Comparison of ENCODE assay signal across 13 mouse cellular contexts in the genomic region with DNA sequence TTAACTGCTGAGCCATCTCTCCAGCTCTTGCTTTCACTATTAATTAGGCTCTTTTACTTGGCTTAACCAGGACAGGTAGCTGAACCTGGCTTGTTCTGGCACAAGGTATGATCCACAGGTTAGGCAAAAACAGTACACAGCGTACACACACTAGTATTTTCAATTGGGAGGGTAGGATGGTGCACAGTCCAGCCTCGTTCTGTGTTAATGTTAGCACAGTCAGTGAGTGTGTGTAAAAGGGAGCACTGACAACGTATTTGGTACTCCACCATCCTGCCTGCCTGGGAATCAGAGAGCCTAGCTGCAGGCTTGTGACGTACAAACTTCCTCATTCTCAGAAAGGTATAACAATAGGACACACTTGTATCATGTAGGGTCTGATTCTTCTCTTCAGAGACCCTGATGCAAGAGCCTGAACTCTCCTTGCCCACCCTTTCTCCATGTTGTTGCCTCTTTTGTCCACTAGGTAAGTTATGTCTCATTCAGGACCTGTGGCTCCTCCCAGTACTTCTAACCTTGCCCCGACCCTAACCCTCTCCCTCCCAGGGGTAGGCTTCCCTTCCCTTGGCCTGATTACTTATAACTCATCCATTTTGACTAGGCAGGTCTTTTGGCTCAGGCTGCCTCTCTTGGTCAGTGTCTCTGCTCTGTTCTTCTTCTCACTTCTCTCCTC. TPM values are rescaled to one million over a fixed set of nuclear protein-coding genes. Genes with fewer than 3 reads are reported as not detected.
DNase-seq lines count a peak whose midpoint lies in the region; ATAC-seq and TF ChIP-seq lines count a peak whose summit lies in the region.
"Had no signal": no experiment of that assay in that cellular context is flagged by ENCODE, and none has a peak within 500 bp of the region (broad histone marks: within the 10 kb centered on the region; RNA-seq: fewer than 3 reads in every experiment).

No protein-coding gene starts in this region.

- 0 out of 2 replicates have a peak overlapping the region, but pooled peaks have one; percentile 12 for H3K27ac ChIP-seq in forebrain, embryonic 10.5 days
- no peak overlapping the region for H3K27ac ChIP-seq in forebrain, embryonic 14.5 days (ENCODE audit: low read depth, low read length)
- H3K27ac ChIP-seq in ES-Bruce4 (ENCODE audit: insufficient read depth, low read length): peak overlapping the region; percentile 99
- H3K27ac ChIP-seq in midbrain, embryonic 13.5 days: no peak overlapping the region
- H3K27ac ChIP-seq: heart, embryonic 13.5 days; limb, embryonic 13.5 days; stomach, embryonic 15.5 days had no signal

- H3K4me3 ChIP-seq in forebrain, embryonic 10.5 days: no peak overlapping the region
- H3K4me3 ChIP-seq in forebrain, embryonic 14.5 days (ENCODE audit: low read depth, low read length): no peak overlapping the region
- H3K4me3 ChIP-seq in ES-Bruce4 (ENCODE audit: low read depth, low read length): peak overlapping the region; percentile 29; the same call in 1 of the 2 replicates
- no peak overlapping the region for H3K4me3 ChIP-seq in midbrain, embryonic 13.5 days (replicated peaks)
- H3K4me3 ChIP-seq: heart, embryonic 13.5 days; limb, embryonic 13.5 days; stomach, embryonic 15.5 days had no signal

- TF ChIP-seq POLR2A in ES-Bruce4 (IDR thresholded peaks at IDR 0.05; ENCODE audit: insufficient read depth, low read length): peak; percentile 42

- no peak for TF ChIP-seq CTCF in ES-Bruce4 (IDR thresholded peaks at IDR 0.05; ENCODE audit: low read depth, low read length)

- TF ChIP-seq EP300 in ES-Bruce4 (IDR thresholded peaks at IDR 0.05; ENCODE audit: insufficient read depth, low read depth, low read length): peak; percentile 52; the same call in 1 of the 2 replicates

- WGBS in forebrain, embryonic 10.5 days: 70% methylated on average over 5 of the region's 5 CpGs
- WGBS in forebrain, embryonic 14.5 days: 71% methylated on average over 5 of the region's 5 CpGs
- WGBS in midbrain, embryonic 13.5 days: 66% methylated on average over 5 of the region's 5 CpGs

- no peak for DNase-seq in forebrain, embryonic 10.5 days (ENCODE audit: extremely low spot score, low spot score)
- no peak for DNase-seq in forebrain, embryonic 14.5 days (ENCODE audit: low spot score)
- DNase-seq in spleen, postnatal 4 days (ENCODE audit: low spot score in 2 of 2): no peak
- DNase-seq in natural killer cell, adult 2 months (ENCODE audit: low spot score in 2 of 2): no peak
- DNase-seq: cerebellum, adult 11 months; kidney, postnatal 25 days had no signal

- H3K4me1 ChIP-seq in forebrain, embryonic 10.5 days: peaks cover 39% of the 10 kb centered on the region
- peaks cover 8% of the 10 kb centered on the region for H3K4me1 ChIP-seq in forebrain, embryonic 14.5 days (ENCODE audit: control insufficient read depth, insufficient read depth, low read length)
- H3K4me1 ChIP-seq in ES-Bruce4 (ENCODE audit: control insufficient read depth, insufficient read depth, low read length): peaks cover 1% of the 10 kb centered on the region
- H3K4me1 ChIP-seq in midbrain, embryonic 13.5 days (replicated peaks): peaks cover 14% of the 10 kb centered on the region

- no peak overlapping the region for H3K4me2 ChIP-seq in forebrain, embryonic 14.5 days (ENCODE audit: low read length)
- no peak overlapping the region for H3K4me2 ChIP-seq in midbrain, embryonic 13.5 days (replicated peaks)
- H3K4me2 ChIP-seq: heart, embryonic 13.5 days; limb, embryonic 13.5 days; stomach, embryonic 15.5 days had no signal

- no peaks in the 10 kb centered on the region for H3K9me3 ChIP-seq in forebrain, embryonic 10.5 days
- no peaks in the 10 kb centered on the region for H3K9me3 ChIP-seq in forebrain, embryonic 14.5 days (replicated peaks; ENCODE audit: control insufficient read depth, low read length)
- H3K9me3 ChIP-seq in ES-Bruce4 (replicated peaks; ENCODE audit: control insufficient read depth, insufficient read depth, low read length, poor library complexity, severe bottlenecking): no peaks in the 10 kb centered on the region
- no peaks in the 10 kb centered on the region for H3K9me3 ChIP-seq in midbrain, embryonic 13.5 days
- H3K9me3 ChIP-seq: heart, embryonic 13.5 days; limb, embryonic 13.5 days; stomach, embryonic 15.5 days had no signal

- peaks cover 39% of the 10 kb centered on the region for H3K36me3 ChIP-seq in forebrain, embryonic 10.5 days (replicated peaks)
- H3K36me3 ChIP-seq in forebrain, embryonic 14.5 days (ENCODE audit: control insufficient read depth, insufficient read depth, low read length): peaks cover 38% of the 10 kb centered on the region
- no peaks in the 10 kb centered on the region; the same call in 1 of the 2 replicates for H3K36me3 ChIP-seq in ES-Bruce4 (ENCODE audit: control insufficient read depth, insufficient read depth, low read length, poor library complexity, severe bottlenecking)
- peaks cover 38% of the 10 kb centered on the region for H3K36me3 ChIP-seq in midbrain, embryonic 13.5 days
- H3K36me3 ChIP-seq: stomach, embryonic 15.5 days had no signal

- H3K27me3 ChIP-seq in forebrain, embryonic 10.5 days (ENCODE audit: poor library complexity, severe bottlenecking): no peaks in the 10 kb centered on the region
- H3K27me3 ChIP-seq in forebrain, embryonic 14.5 days (replicated peaks; ENCODE audit: control insufficient read depth, insufficient read depth, low read length): no peaks in the 10 kb centered on the region
- no peaks in the 10 kb centered on the region for H3K27me3 ChIP-seq in ES-Bruce4 (ENCODE audit: control insufficient read depth, insufficient read depth, low read length, poor library complexity, severe bottlenecking)
- no peaks in the 10 kb centered on the region for H3K27me3 ChIP-seq in midbrain, embryonic 13.5 days
- H3K27me3 ChIP-seq: heart, embryonic 13.5 days; limb, embryonic 13.5 days; stomach, embryonic 15.5 days had no signal

- H3K9ac ChIP-seq in forebrain, embryonic 14.5 days (ENCODE audit: low read length): no peak overlapping the region
- H3K9ac ChIP-seq in ES-Bruce4 (ENCODE audit: low read depth, poor library complexity, severe bottlenecking): peak overlapping the region; percentile 46
- H3K9ac ChIP-seq in midbrain, embryonic 13.5 days (replicated peaks): no peak overlapping the region
- H3K9ac ChIP-seq: heart, embryonic 13.5 days; limb, embryonic 13.5 days; stomach, embryonic 15.5 days had no signal

- no peak for ATAC-seq in forebrain, embryonic 14.5 days
- ATAC-seq in granulocyte monocyte progenitor cell, adult 5-6 weeks (replicated peaks; ENCODE audit: poor library complexity, severe bottlenecking): peak; percentile 82
- ATAC-seq in midbrain, embryonic 13.5 days: peak; percentile 67
- no peak for ATAC-seq in erythroid progenitor cell, adult 5-6 weeks (replicated peaks; ENCODE audit: low FRiP score, poor library complexity, severe bottlenecking)

RNA-seq across cellular contexts. Expression of a gene that starts 48.2 kb away (rescaled TPM):
- polyA plus RNA-seq in forebrain, embryonic 10.5 days (2016; fragmentation: Nextera tagmentation; extraction: Ambion mirVana): 333 and 368 TPM in 2 replicates
- polyA plus RNA-seq in forebrain, embryonic 14.5 days (2014; fragmentation: Nextera tagmentation; extraction: Ambion mirVana): 137 and 152 TPM in 2 replicates
- 406 and 461 TPM in 2 replicates for polyA plus RNA-seq in ES-Bruce4 (2011; ENCODE audit: insufficient read depth, insufficient read length, low read depth, missing spikeins)
- total RNA-seq in granulocyte monocyte progenitor cell, adult 5-6 weeks (2014; fragmentation: Nextera tagmentation): 45.4 and 55.1 TPM in 2 replicates
- total RNA-seq in granulocyte monocyte progenitor cell, adult 5-6 weeks (2017): 106 and 131 TPM in 2 replicates
- 141 and 156 TPM in 2 replicates for polyA plus RNA-seq in midbrain, embryonic 13.5 days (2015; fragmentation: Nextera tagmentation; extraction: Ambion mirVana)
- 1.1 and 9.2 TPM in 2 replicates for total RNA-seq in erythroid progenitor cell, adult 5-6 weeks (2015; ENCODE audit: low replicate concordance)
- 4.5 and 14.1 TPM in 2 replicates for total RNA-seq in erythroid progenitor cell, adult 5-6 weeks (2017; ENCODE audit: low replicate concordance)

Comparison
In these comparisons a context has a peak if more than half of its experiments do, and no peak if none do; other contexts are left out.
1. H3K27ac ChIP-seq: peak in forebrain, embryonic 10.5 days (single experiment) and ES-Bruce4 (single experiment); none in forebrain, embryonic 14.5 days (single experiment) and midbrain, embryonic 13.5 days (single experiment).
2. ATAC-seq: peak in granulocyte monocyte progenitor cell, adult 5-6 weeks (single experiment) and midbrain, embryonic 13.5 days (single experiment); none in forebrain, embryonic 14.5 days (single experiment) and erythroid progenitor cell, adult 5-6 weeks (single experiment).